Mouse (Mus musculus) liver, postnatal 0 days (tissue): ENCODE data around the gene Kcnn3. TPM values are rescaled to one million over a fixed set of nuclear protein-coding genes. Genes with fewer than 3 reads are reported as not detected.

Source experiments
- ATAC-seq: fragments of 200-750 bp; cut with Nextera tagmentation; 2 replicates; pipeline ENCODE4 v1.8.0; 2017; ENCODE audit warnings: mild to moderate bottlenecking, moderate library complexity
- DNase-seq: peaks from one replicate; pipeline ENCODE4 v3.0.0-alpha.2; 2016
- H3K27ac ChIP-seq: fragments of 300-500 bp; sonication (generic); 2 replicates; pipeline ENCODE4 v1.5.1; 2014; ENCODE audit warnings: antibody characterized with exemption, moderate library complexity, mild to moderate bottlenecking, low read depth
- H3K27me3 ChIP-seq: fragments of 300-500 bp; sonication (generic); 2 replicates; pipeline ENCODE4 v1.6.1; 2014; ENCODE audit warnings: low read length, control low read depth, mixed read lengths; ENCODE audit not compliant: insufficient read depth
- H3K36me3 ChIP-seq: fragments of 300-500 bp; sonication (generic); replicated peaks from 2 replicates; pipeline ENCODE4 v1.6.1; 2014; ENCODE audit warnings: mild to moderate bottlenecking, control low read depth, low read length, moderate library complexity, mixed read lengths; ENCODE audit not compliant: insufficient read depth
- H3K4me1 ChIP-seq: fragments of 300-500 bp; sonication (generic); 2 replicates; pipeline ENCODE4 v1.6.1; 2014; ENCODE audit warnings: antibody characterized with exemption, mild to moderate bottlenecking, control low read depth; ENCODE audit not compliant: insufficient read depth
- H3K4me2 ChIP-seq: fragments of 300-500 bp; sonication (generic); 2 replicates; pipeline ENCODE4 v1.6.1; 2014; ENCODE audit warnings: low read depth, mild to moderate bottlenecking, low read length, moderate library complexity, mixed read lengths
- H3K4me3 ChIP-seq: fragments of 300-500 bp; sonication (generic); 2 replicates; pipeline ENCODE4 v1.5.1; 2014; ENCODE audit warnings: low read depth, low read length
- H3K9ac ChIP-seq: fragments of 300-500 bp; sonication (generic); replicated peaks from 2 replicates; pipeline ENCODE4 v1.6.1; 2014; ENCODE audit warnings: mild to moderate bottlenecking, moderate library complexity
- H3K9me3 ChIP-seq: fragments of 300-500 bp; sonication (generic); 2 replicates; pipeline ENCODE4 v1.6.1; 2016; ENCODE audit warnings: mild to moderate bottlenecking, control low read depth, low read length, mixed read lengths
- CTCF ChIP-seq: sonication (generic); IDR thresholded peaks from 2 replicates; pipeline ENCODE4 v1.5.1; 2016; ENCODE audit warnings: antibody characterized with exemption, low read depth
- EP300 ChIP-seq: IDR thresholded peaks from 2 replicates; pipeline ENCODE4 v1.6.1; 2016; ENCODE audit warnings: antibody characterized with exemption, low read depth, mild to moderate bottlenecking
- WGBS: fragments of 180-500 bp; shearing (Covaris S2); extraction: QIAGEN DNeasy Blood & Tissue Kit; methylation state at CpG from one replicate; pipeline ENCODE4 v1.1.7; 2014; ENCODE audit not compliant: insufficient replicate concordance; 5-methylcytosine and 5-hydroxymethylcytosine counted together
- polyA plus RNA-seq: library from polyadenylated mRNA; unstranded; fragments of >200 nt; fragmentation: Nextera tagmentation; extraction: Ambion mirVana; gene quantifications from 2 replicates; pipeline ENCODE4 v1.2.1, GENCODE M21; 2015

The Kcnn3 gene
- polyA plus RNA-seq, 1 experiment from 2014 or later, result 0.04 TPM

DNA sequence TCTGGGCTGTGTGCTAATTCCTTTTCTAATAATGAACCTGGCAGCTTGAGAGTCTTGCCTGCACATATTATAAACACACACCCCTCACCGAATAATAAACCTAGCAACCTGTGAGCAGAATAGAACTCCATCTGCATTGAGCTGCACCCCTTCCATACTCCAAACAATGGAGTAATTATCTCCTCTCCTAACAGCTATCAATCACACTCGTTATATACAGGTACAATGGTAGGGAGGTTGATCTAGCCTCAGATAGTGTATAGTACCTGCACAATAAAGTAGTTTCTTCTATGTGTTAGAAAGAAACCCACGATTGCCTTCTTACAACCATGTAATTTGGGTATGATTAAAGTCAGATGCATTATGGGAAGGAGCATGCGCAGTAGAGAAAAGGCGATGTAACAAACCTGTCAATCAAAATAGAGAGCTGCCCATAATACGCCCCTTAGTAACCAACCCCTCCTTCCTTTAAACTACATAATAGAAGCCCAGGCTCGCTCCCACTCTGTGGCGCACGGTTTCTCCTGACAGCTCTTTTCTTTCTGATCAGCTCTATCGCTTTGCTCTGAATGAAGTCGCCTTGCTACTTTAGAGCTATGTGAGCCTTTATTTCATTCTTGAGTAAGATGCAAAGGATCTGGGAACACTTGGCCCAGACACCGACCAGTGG lies 176.3 kb downstream of the Kcnn3 start:
- no peak overlapping the region for H3K9ac ChIP-seq
- H3K27ac ChIP-seq, result no peak overlapping the region
- no peaks in the 10 kb centered on the region for H3K4me1 ChIP-seq
- 0 out of 2 replicates have a peak, but pooled peaks cover 3% of the 10 kb centered on the region for H3K9me3 ChIP-seq
- no peak overlapping the region for H3K4me3 ChIP-seq
- 80% methylated on average over 12 of the region's 12 CpGs for WGBS
- H3K4me2 ChIP-seq, result no peak overlapping the region
- H3K27me3 ChIP-seq, result no peaks in the 10 kb centered on the region
- DNase-seq (no peak), ATAC-seq (no peak)
- no peak for TF ChIP-seq EP300
- no peak for TF ChIP-seq CTCF
- no peaks in the 10 kb centered on the region for H3K36me3 ChIP-seq

DNA sequence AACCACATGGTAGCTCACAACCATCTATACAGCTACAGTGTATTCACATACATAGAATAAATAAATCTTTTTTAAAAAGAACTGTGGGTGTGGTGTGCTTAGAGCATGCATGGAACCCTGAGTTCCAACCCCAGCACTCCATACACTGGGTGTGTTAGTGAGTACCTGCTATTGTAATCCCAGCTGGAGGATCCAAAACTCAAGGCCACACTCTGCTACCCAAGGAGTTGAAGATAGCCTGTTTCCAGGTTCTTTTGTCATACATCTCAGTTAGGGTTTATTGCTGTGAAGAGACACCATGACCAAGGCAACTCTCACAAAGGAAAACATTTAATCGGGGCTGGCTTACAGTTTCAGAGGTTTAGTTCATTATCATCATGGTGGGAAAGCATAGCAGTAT lies 179.0 kb downstream of the Kcnn3 start:
- no peaks in the 10 kb centered on the region for H3K36me3 ChIP-seq
- no peaks in the 10 kb centered on the region for H3K27me3 ChIP-seq
- no peaks in the 10 kb centered on the region for H3K4me1 ChIP-seq
- H3K9me3 ChIP-seq, result no peaks in the 10 kb centered on the region
- whole genome bisulfite sequencing, result 69% methylated on average over 1 of the region's 1 CpGs
- TF ChIP-seq EP300, result no peak
- no peak for TF ChIP-seq CTCF
- ATAC-seq (no peak), DNase-seq (no peak)
- H3K4me3 ChIP-seq, result no peak overlapping the region
- no peak overlapping the region for H3K9ac ChIP-seq
- no peak overlapping the region for H3K27ac ChIP-seq
- H3K4me2 ChIP-seq, result no peak overlapping the region

- Histone ChIP-seq H3K9me3 (no peaks in the 10 kb centered on the region), H3K4me2 (no peak overlapping the region), H3K27ac (no peak overlapping the region), H3K27me3 (no peaks in the 10 kb centered on the region), H3K4me1 (no peaks in the 10 kb centered on the region), H3K9ac (no peak overlapping the region), H3K36me3 (no peaks in the 10 kb centered on the region), H3K4me3 (no peak overlapping the region)
- ATAC-seq (no peak), DNase-seq (no peak)
- WGBS, result 64% methylated on average over 11 of the region's 11 CpGs
- TF ChIP-seq EP300 (no peak), CTCF (no peak)
Observed at GRCm38 (mm10) chr3:89700461-89700860, 180.5 kb downstream of the Kcnn3 start.

DNA sequence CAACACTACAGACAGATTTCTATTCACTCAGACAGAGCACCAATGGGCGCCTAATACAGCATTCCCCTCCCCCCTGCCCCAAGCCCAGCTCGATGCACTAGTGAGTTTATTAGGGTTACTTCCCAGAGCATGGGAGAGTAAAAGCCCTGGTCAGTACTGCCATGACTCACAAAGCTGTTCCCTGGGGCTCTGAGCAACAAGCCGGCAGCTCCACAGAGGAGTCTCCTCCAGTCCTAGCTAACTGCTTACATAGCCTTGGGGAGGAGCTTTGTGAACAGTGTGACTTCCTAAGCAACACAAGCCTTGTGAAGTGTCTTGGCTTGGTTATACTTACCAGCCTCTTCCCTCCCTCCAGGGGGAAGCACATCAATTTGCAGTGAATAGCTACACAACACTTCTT lies 183.6 kb downstream of the Kcnn3 start:
- Histone ChIP-seq H3K4me3 (no peak overlapping the region), H3K27ac (no peak overlapping the region), H3K36me3 (no peaks in the 10 kb centered on the region), H3K4me2 (no peak overlapping the region), H3K4me1 (no peaks in the 10 kb centered on the region), H3K9me3 (no peaks in the 10 kb centered on the region), H3K9ac (no peak overlapping the region), H3K27me3 (no peaks in the 10 kb centered on the region)
- 35% methylated on average over 3 of the region's 3 CpGs for WGBS
- ATAC-seq, result no peak
- TF ChIP-seq CTCF (no peak), EP300 (no peak)
- DNase-seq, result no peak

GRCm38 (mm10) chr3:89704064-89704463 lies 184.1 kb downstream of the Kcnn3 start:
- Histone ChIP-seq H3K27me3 (no peaks in the 10 kb centered on the region), H3K9ac (no peak overlapping the region), H3K9me3 (no peaks in the 10 kb centered on the region), H3K4me2 (no peak overlapping the region), H3K36me3 (no peaks in the 10 kb centered on the region), H3K27ac (no peak overlapping the region), H3K4me3 (no peak overlapping the region), H3K4me1 (no peaks in the 10 kb centered on the region)
- TF ChIP-seq EP300 (no peak), CTCF (no peak)
- DNase-seq, result no peak
- ATAC-seq, result no peak
- 71% methylated on average over 6 of the region's 6 CpGs for WGBS

GRCm38 (mm10) chr3:89714359-89715206 lies 194.6 kb downstream of the Kcnn3 start, which contains the start of gene Adar:
TSS of gene Adar (plus strand) at chr3:89715022.
- Histone ChIP-seq H3K4me1 (peaks cover 12% of the 10 kb centered on the region; the same call in 1 of the 2 replicates), H3K36me3 (no peaks in the 10 kb centered on the region), H3K27me3 (no peaks in the 10 kb centered on the region), H3K4me2 (peak within 1 kb of the TSS; percentile 98), H3K9ac (peak within 1 kb of the TSS; percentile 61), H3K9me3 (no peaks in the 10 kb centered on the region), H3K4me3 (peak within 1 kb of the TSS; percentile 66), H3K27ac (no peak within 1 kb of the TSS)
- peak; percentile 91 for ATAC-seq
- 5% methylated on average over 25 of the region's 28 CpGs for WGBS
- TF ChIP-seq CTCF (peak; percentile 73), EP300 (no peak)
- DNase-seq, result peak; percentile 82
